Mouse (Mus musculus) MEL (cell line): ENCODE measurements around the gene Zer1. TPM values are rescaled to one million over a fixed set of nuclear protein-coding genes. Genes with fewer than 3 reads are reported as not detected.
A peak's percentile ranks its signal among the peaks of the same experiment; 100 is the strongest.

Experiments used
- DNase-seq: peaks from one replicate; pipeline ENCODE4 v3.0.0; 2011; ENCODE audit warnings: low read depth, low spot score
- H3K27ac ChIP-seq: 2 replicates; pipeline ENCODE4 v1.5.1; 2012; ENCODE audit warnings: low read depth, mild to moderate bottlenecking, control low read depth, low read length, moderate library complexity; ENCODE audit not compliant: control insufficient read depth
- H3K27me3 ChIP-seq, 2 experiments: fragments of 150-350 bp in 1 of 2; sonication (generic) in 1 of 2; 2 replicates each; pipeline ENCODE4 v1.6.1; 2012; ENCODE audit warnings: low read length in 2 of 2, mild to moderate bottlenecking in 2 of 2, improper control_type of control experiment in 1 of 2, moderate library complexity in 1 of 2; ENCODE audit not compliant: insufficient read depth in 2 of 2, control insufficient read depth in 1 of 2
- H3K36me3 ChIP-seq, 2 experiments: 2 replicates each; pipeline ENCODE4 v1.6.1; 2012 to 2014; ENCODE audit warnings: low read length in 2 of 2, improper control_type of control experiment in 1 of 2, inconsistent platforms in 1 of 2, mild to moderate bottlenecking in 1 of 2; ENCODE audit not compliant: insufficient read depth in 2 of 2, control insufficient read depth in 1 of 2
- H3K4me1 ChIP-seq, 2 experiments: fragments of 150-350 bp in 1 of 2; sonication (generic) in 1 of 2; 2 replicates each; pipeline ENCODE4 v1.6.1; 2012; ENCODE audit warnings: low read length in 2 of 2, improper control_type of control experiment in 1 of 2, mild to moderate bottlenecking in 1 of 2; ENCODE audit not compliant: insufficient read depth in 2 of 2, control insufficient read depth in 1 of 2
- H3K4me3 ChIP-seq, 2 experiments: fragments of 150-350 bp in 1 of 2; sonication (generic) in 1 of 2; 2 replicates each; pipeline ENCODE4 v1.5.1; 2012; ENCODE audit warnings: low read depth in 2 of 2, low read length in 2 of 2, mild to moderate bottlenecking in 2 of 2, moderate library complexity in 2 of 2, control low read depth in 1 of 2, improper control_type of control experiment in 1 of 2; ENCODE audit not compliant: control insufficient read depth in 1 of 2, insufficient read depth in 1 of 2
- H3K79me2 ChIP-seq: 2 replicates; pipeline ENCODE4 v1.6.1; 2012; ENCODE audit warnings: mild to moderate bottlenecking, low read length, moderate library complexity; ENCODE audit not compliant: control insufficient read depth, poor library complexity, insufficient read depth
- H3K9ac ChIP-seq: 2 replicates; pipeline ENCODE4 v1.6.1; 2012; ENCODE audit warnings: low read depth, mild to moderate bottlenecking, control low read depth, low read length, moderate library complexity; ENCODE audit not compliant: control insufficient read depth, poor library complexity, severe bottlenecking
- H3K9me3 ChIP-seq: fragments of 150-350 bp; sonication (generic); replicated peaks from 2 replicates; pipeline ENCODE4 v1.6.1; 2012; ENCODE audit warnings: mild to moderate bottlenecking, low read length, improper control_type of control experiment, moderate library complexity; ENCODE audit not compliant: insufficient read depth
- BHLHE40 ChIP-seq: IDR thresholded peaks from 2 replicates; pipeline ENCODE4 v1.6.1; 2012; ENCODE audit warnings: low read depth, mild to moderate bottlenecking, inconsistent platforms, low read length, improper control_type of control experiment, borderline replicate concordance
- CHD1 ChIP-seq: IDR thresholded peaks from 2 replicates; pipeline ENCODE4 v1.6.1; 2012; ENCODE audit warnings: low read depth, mild to moderate bottlenecking, inconsistent platforms, low read length, improper control_type of control experiment
- CHD2 ChIP-seq: IDR thresholded peaks from 2 replicates; pipeline ENCODE4 v1.6.1; 2011; ENCODE audit warnings: low read length, improper control_type of control experiment
- CTCF ChIP-seq, 3 experiments: IDR thresholded peaks in 2 of 3; conservative IDR thresholded peaks in 1 of 3; 2 replicates each; pipeline ENCODE4 v1.5.1; 2011 to 2012; ENCODE audit warnings: low read length in 3 of 3, low read depth in 2 of 3, mild to moderate bottlenecking in 2 of 3, improper control_type of control experiment in 1 of 3, inconsistent platforms in 1 of 3, mixed read lengths in 1 of 3, moderate library complexity in 1 of 3; ENCODE audit not compliant: control insufficient read depth in 1 of 3, insufficient read depth in 1 of 3, poor library complexity in 1 of 3, severe bottlenecking in 1 of 3
- E2F4 ChIP-seq: IDR thresholded peaks from 2 replicates; pipeline ENCODE4 v1.6.1; 2011; ENCODE audit warnings: low read depth, low read length, improper control_type of control experiment, borderline replicate concordance
- ELF1 ChIP-seq: IDR thresholded peaks from 2 replicates; pipeline ENCODE4 v1.6.1; 2014; ENCODE audit warnings: low read depth, mild to moderate bottlenecking, inconsistent platforms, low read length, improper control_type of control experiment, moderate library complexity
- EP300 ChIP-seq, 2 experiments: IDR thresholded peaks; 2 replicates each; pipeline ENCODE4 v1.6.1; 2011; ENCODE audit warnings: improper control_type of control experiment in 2 of 2, low read length in 2 of 2, low read depth in 1 of 2, mild to moderate bottlenecking in 1 of 2
- ETS1 ChIP-seq: IDR thresholded peaks from 2 replicates; pipeline ENCODE4 v1.6.1; 2012; ENCODE audit warnings: low read depth, mild to moderate bottlenecking, inconsistent platforms, low read length, improper control_type of control experiment, moderate library complexity
- GABPA ChIP-seq: IDR thresholded peaks from 2 replicates; pipeline ENCODE4 v1.6.1; 2012; ENCODE audit warnings: low read depth, mild to moderate bottlenecking, inconsistent platforms, low read length, improper control_type of control experiment, moderate library complexity
- GATA1 ChIP-seq: IDR thresholded peaks from 2 replicates; pipeline ENCODE4 v1.6.1; 2011; ENCODE audit warnings: low read depth, low read length, improper control_type of control experiment
- HCFC1 ChIP-seq: IDR thresholded peaks from 2 replicates; pipeline ENCODE4 v1.6.1; 2012; ENCODE audit warnings: low read depth, mild to moderate bottlenecking, inconsistent platforms, low read length, improper control_type of control experiment, moderate library complexity
- KAT2A ChIP-seq: conservative IDR thresholded peaks from 2 replicates; pipeline ENCODE4 v1.6.1; 2012; ENCODE audit warnings: low read depth, low read length, improper control_type of control experiment, inconsistent platforms
- MAFK ChIP-seq: IDR thresholded peaks from 2 replicates; pipeline ENCODE4 v1.6.1; 2011; ENCODE audit warnings: low read depth, mild to moderate bottlenecking, low read length, improper control_type of control experiment, borderline replicate concordance
- MAX ChIP-seq: IDR thresholded peaks from 2 replicates; pipeline ENCODE4 v1.6.1; 2011; ENCODE audit warnings: low read length, improper control_type of control experiment
- MAZ ChIP-seq: IDR thresholded peaks from 2 replicates; pipeline ENCODE4 v1.6.1; 2012; ENCODE audit warnings: low read depth, mild to moderate bottlenecking, inconsistent platforms, low read length, improper control_type of control experiment
- MEF2A ChIP-seq: IDR thresholded peaks from 2 replicates; pipeline ENCODE4 v1.6.1; 2014; ENCODE audit warnings: low read depth, mild to moderate bottlenecking, inconsistent platforms, low read length, improper control_type of control experiment; ENCODE audit not compliant: poor library complexity, insufficient replicate concordance, severe bottlenecking; ENCODE audit errors: extremely low read depth
- MXI1 ChIP-seq: IDR thresholded peaks from 2 replicates; pipeline ENCODE4 v1.6.1; 2011; ENCODE audit warnings: mild to moderate bottlenecking, low read depth, low read length, improper control_type of control experiment
- MYB ChIP-seq: IDR thresholded peaks from 2 replicates; pipeline ENCODE4 v1.6.1; 2011; ENCODE audit warnings: mild to moderate bottlenecking, low read depth, low read length, improper control_type of control experiment
- MYC ChIP-seq: IDR thresholded peaks from 2 replicates; pipeline ENCODE4 v1.6.1; 2011; ENCODE audit warnings: low read depth, mild to moderate bottlenecking, low read length, improper control_type of control experiment, moderate library complexity
- NELFE ChIP-seq: IDR thresholded peaks from 2 replicates; pipeline ENCODE4 v1.6.1; 2011; ENCODE audit warnings: low read depth, low read length, improper control_type of control experiment
- NRF1 ChIP-seq: IDR thresholded peaks from 2 replicates; pipeline ENCODE4 v1.6.1; 2014; ENCODE audit warnings: low read depth, mild to moderate bottlenecking, inconsistent platforms, low read length, improper control_type of control experiment, moderate library complexity; ENCODE audit not compliant: poor library complexity, insufficient read depth, severe bottlenecking
- POLR2A ChIP-seq, 2 experiments: IDR thresholded peaks; 2 replicates each; pipeline ENCODE4 v1.6.1; 2011 to 2012; ENCODE audit warnings: low read length in 2 of 2, mild to moderate bottlenecking in 2 of 2, control low read depth in 1 of 2, improper control_type of control experiment in 1 of 2, low read depth in 1 of 2, moderate library complexity in 1 of 2; ENCODE audit not compliant: control insufficient read depth in 1 of 2, insufficient read depth in 1 of 2, poor library complexity in 1 of 2
- POLR2AphosphoS2 ChIP-seq: IDR thresholded peaks from 2 replicates; pipeline ENCODE4 v1.6.1; 2011; ENCODE audit warnings: low read length, improper control_type of control experiment
- RCOR1 ChIP-seq: IDR thresholded peaks from 2 replicates; pipeline ENCODE4 v1.6.1; 2012; ENCODE audit warnings: low read depth, mild to moderate bottlenecking, inconsistent platforms, low read length, improper control_type of control experiment
- SIN3A ChIP-seq: IDR thresholded peaks from 2 replicates; pipeline ENCODE4 v1.6.1; 2012; ENCODE audit warnings: low read length, improper control_type of control experiment, inconsistent platforms
- SMC3 ChIP-seq: IDR thresholded peaks from 2 replicates; pipeline ENCODE4 v1.6.1; 2011; ENCODE audit warnings: low read depth, low read length, improper control_type of control experiment
- TAL1 ChIP-seq: IDR thresholded peaks from 2 replicates; pipeline ENCODE4 v1.6.1; 2012; ENCODE audit warnings: mild to moderate bottlenecking, inconsistent platforms, low read length, moderate library complexity, mixed read lengths
- TBP ChIP-seq: IDR thresholded peaks from 2 replicates; pipeline ENCODE4 v1.8.0; 2011; ENCODE audit warnings: low read depth, low read length, improper control_type of control experiment
- TCF12 ChIP-seq: IDR thresholded peaks from 2 replicates; pipeline ENCODE4 v1.6.1; 2014; ENCODE audit warnings: low read depth, mild to moderate bottlenecking, inconsistent platforms, low read length, improper control_type of control experiment, moderate library complexity
- USF1 ChIP-seq: IDR thresholded peaks from 2 replicates; pipeline ENCODE4 v1.6.1; 2014; ENCODE audit warnings: low read depth, mild to moderate bottlenecking, inconsistent platforms, low read length, improper control_type of control experiment, moderate library complexity
- USF2 ChIP-seq, 2 experiments: IDR thresholded peaks; 2 replicates each; pipeline ENCODE4 v1.6.1; 2011 to 2012; ENCODE audit warnings: improper control_type of control experiment in 2 of 2, low read length in 2 of 2, borderline replicate concordance in 1 of 2, inconsistent platforms in 1 of 2, low read depth in 1 of 2, mild to moderate bottlenecking in 1 of 2; ENCODE audit not compliant: insufficient read depth in 1 of 2
- ZKSCAN1 ChIP-seq: IDR thresholded peaks from 2 replicates; pipeline ENCODE4 v1.6.1; 2012; ENCODE audit warnings: low read depth, mild to moderate bottlenecking, inconsistent platforms, low read length, improper control_type of control experiment, moderate library complexity
- ZMIZ1 ChIP-seq: IDR thresholded peaks from 2 replicates; pipeline ENCODE4 v1.6.1; 2012; ENCODE audit warnings: low read depth, mild to moderate bottlenecking, inconsistent platforms, low read length, improper control_type of control experiment, moderate library complexity
- ZNF384 ChIP-seq: IDR thresholded peaks from 2 replicates; pipeline ENCODE4 v1.6.1; 2012; ENCODE audit warnings: low read depth, mild to moderate bottlenecking, inconsistent platforms, low read length, improper control_type of control experiment
- polyA plus RNA-seq, 2 experiments: library from polyadenylated mRNA; stranded (reverse) in 1 of 2; unstranded in 1 of 2; fragments of >175 nt in 1 of 2; fragments of >200 nt in 1 of 2; gene quantifications; 2 replicates each; pipeline versions ENCODE4 v1.2.1 to v1.2.4; 2012; ENCODE audit warnings: low replicate concordance in 2 of 2, low read depth in 1 of 2; ENCODE audit not compliant: insufficient read length in 2 of 2, insufficient read depth in 1 of 2, missing spikeins in 1 of 2
- total RNA-seq: library from RNA; depleted of rRNA; stranded (reverse); fragments of 300-350 nt; gene quantifications from 2 replicates; pipeline ENCODE4 v1.2.3, GENCODE M21; 2012; rRNA removed

Gene Zer1
- total RNA-seq (3.9 and 4.3 TPM in 2 replicates), polyA plus RNA-seq (10 to 100 TPM in 1 of 2 experiments, not detected in 1; 14.0 TPM)

GRCm38 (mm10) chr2:30124472-30125274, at the start of gene Zer1:
Gene Zer1 (minus strand): TSS chr2:30124585.
- H3K9ac ChIP-seq, result peak within 1 kb of the TSS; percentile 93
- no peaks in the 10 kb centered on the region for H3K27me3 ChIP-seq
- DNase-seq, result peak; percentile 97
- H3K27ac ChIP-seq, result peak within 1 kb of the TSS; percentile 97
- peaks cover 2% of the 10 kb centered on the region; the same call in 1 of the 2 replicates for H3K79me2 ChIP-seq
- H3K4me1 ChIP-seq, result peaks cover 2 to 11% of the 10 kb centered on the region in 2 experiments
- peaks cover 0 to 7% of the 10 kb centered on the region in 2 experiments; a peak in 2 of 4 replicates for H3K36me3 ChIP-seq
- peak; percentile 68; the same call in 1 of the 2 replicates for TF ChIP-seq POLR2AphosphoS2
- TF ChIP-seq ZNF384, result no peak
- peak; percentile 68 for TF ChIP-seq USF1
- peak; percentile 27; the same call in 1 of the 2 replicates for TF ChIP-seq MAFK
- no peak for TF ChIP-seq CHD2
- TF ChIP-seq MYB, result no peak
- peak in 1 of 2 experiments; percentile 45; a peak in 1 of 4 replicates for TF ChIP-seq EP300 (IDR thresholded peaks at IDR 0.05; ENCODE audit: low read depth in 1 of 2, low read length in 2 of 2)
- peak; percentile 80; the same call in 1 of the 2 replicates for TF ChIP-seq MAZ
- peak; percentile 68; the same call in 1 of the 2 replicates for TF ChIP-seq MAX
- TF ChIP-seq MYC, result peak; percentile 90
- no peak for TF ChIP-seq GATA1
- TF ChIP-seq ETS1, result peak; percentile 64
- peak; percentile 66; the same call in 1 of the 2 replicates for TF ChIP-seq E2F4
- peak; percentile 90 for TF ChIP-seq NELFE
- peak; percentile 79 for TF ChIP-seq ZMIZ1
- peak; percentile 90 for TF ChIP-seq MXI1
- TF ChIP-seq MEF2A, result no peak
- TF ChIP-seq ZKSCAN1, result no peak
- TF ChIP-seq GABPA, result 0 out of 2 replicates have a peak, but pooled peaks have one; percentile 10
- TF ChIP-seq BHLHE40, result peak; percentile 85
- peak; percentile 28; the same call in 1 of the 2 replicates for TF ChIP-seq NRF1
- TF ChIP-seq USF2 (IDR thresholded peaks at IDR 0.05; ENCODE audit: borderline replicate concordance in 1 of 2, insufficient read depth in 1 of 2, low read depth in 1 of 2, low read length in 2 of 2), result no peak
- TF ChIP-seq RCOR1, result 0 out of 2 replicates have a peak, but pooled peaks have one; percentile 9
- TF ChIP-seq KAT2A, result peak; percentile 66; the same call in 1 of the 2 replicates
- peak; percentile 71; the same call in 1 of the 2 replicates for TF ChIP-seq TBP
- peak; percentile 76 for TF ChIP-seq TCF12
- TF ChIP-seq CHD1, result no peak
- TF ChIP-seq SMC3, result no peak
- TF ChIP-seq CTCF (IDR thresholded peaks at IDR 0.05 in 2 of 3, conservative IDR thresholded peaks at IDR 0.05 in 1 of 3; ENCODE audit: control insufficient read depth in 1 of 3, insufficient read depth in 1 of 3, low read depth in 2 of 3, low read length in 3 of 3, poor library complexity in 1 of 3, severe bottlenecking in 1 of 3), result 0 out of 6 replicates have a peak, but pooled peaks of 1 of the 3 experiments have one; percentile 5
- TF ChIP-seq HCFC1, result peak; percentile 87
- peak; percentile 83 for TF ChIP-seq ELF1
- TF ChIP-seq SIN3A, result peak; percentile 92
- no peak for TF ChIP-seq TAL1
- TF ChIP-seq POLR2A (IDR thresholded peaks at IDR 0.05; ENCODE audit: control insufficient read depth in 1 of 2, insufficient read depth in 1 of 2, low read depth in 1 of 2, low read length in 2 of 2, poor library complexity in 1 of 2), result peak; percentile 80 to 96
- no peaks in the 10 kb centered on the region for H3K9me3 ChIP-seq
- peak within 1 kb of the TSS; percentile 74 to 95 for H3K4me3 ChIP-seq
